Mouse (Mus musculus) forebrain, embryonic 12.5 days (tissue): ENCODE measurements around the gene Olfr763. TPM values are rescaled to one million over a fixed set of nuclear protein-coding genes. Genes with fewer than 3 reads are reported as not detected.
"Not testable (repeated sequence)": the region's sequence is repeated elsewhere in the genome, so short reads cannot be mapped to it uniquely, and the experiment has no call there.

Source experiments
- ATAC-seq: fragments of 200-750 bp; cut with Nextera tagmentation; 2 replicates; pipeline ENCODE4 v1.8.0; 2017; ENCODE audit warnings: moderate TSS enrichment; ENCODE audit not compliant: low FRiP score
- H3K27ac ChIP-seq: fragments of 300-500 bp; sonication (generic); 2 replicates; pipeline ENCODE4 v1.5.1; 2016; ENCODE audit warnings: mild to moderate bottlenecking
- H3K27me3 ChIP-seq: fragments of 300-500 bp; sonication (generic); 2 replicates; pipeline ENCODE4 v1.6.1; 2016; ENCODE audit warnings: mild to moderate bottlenecking
- H3K36me3 ChIP-seq: fragments of 300-500 bp; sonication (generic); replicated peaks from 2 replicates; pipeline ENCODE4 v1.6.1; 2016; ENCODE audit warnings: mild to moderate bottlenecking
- H3K4me1 ChIP-seq: fragments of 300-500 bp; sonication (generic); 2 replicates; pipeline ENCODE4 v1.6.1; 2016
- H3K4me2 ChIP-seq: fragments of 300-500 bp; sonication (generic); 2 replicates; pipeline ENCODE4 v1.6.1; 2016; ENCODE audit warnings: mild to moderate bottlenecking, moderate library complexity
- H3K4me3 ChIP-seq: fragments of 300-500 bp; sonication (generic); replicated peaks from 2 replicates; pipeline ENCODE4 v1.5.1; 2016; ENCODE audit warnings: mild to moderate bottlenecking
- H3K9ac ChIP-seq: fragments of 300-500 bp; sonication (generic); 2 replicates; pipeline ENCODE4 v1.6.1; 2016; ENCODE audit warnings: mild to moderate bottlenecking
- H3K9me3 ChIP-seq: fragments of 300-500 bp; sonication (generic); 2 replicates; pipeline ENCODE4 v1.6.1; 2016
- WGBS: fragments of 180-500 bp; shearing (Covaris S2); methylation state at CpG from one replicate; pipeline ENCODE4 v1.1.7; 2016; 5-methylcytosine and 5-hydroxymethylcytosine counted together
- polyA plus RNA-seq: library from polyadenylated mRNA; unstranded; fragments of >200 nt; fragmentation: Nextera tagmentation; extraction: Ambion mirVana; gene quantifications from 2 replicates; pipeline ENCODE4 v1.2.1, GENCODE M21; 2016

Gene Olfr763
- polyA plus RNA-seq, 1 experiment from 2014 or later, result not detected

- Histone ChIP-seq H3K27ac (no peak overlapping the region), H3K4me3 (no peak overlapping the region), H3K9me3 (no peaks in the 10 kb centered on the region), H3K27me3 (no peaks in the 10 kb centered on the region), H3K4me1 (no peaks in the 10 kb centered on the region), H3K9ac (no peak overlapping the region), H3K4me2 (no peak overlapping the region), H3K36me3 (no peaks in the 10 kb centered on the region)
- 90% methylated on average over 1 of the region's 1 CpGs for WGBS
- ATAC-seq, result no peak
Observed at GRCm38 (mm10) chr10:128995796-128996195, 14.8 kb upstream of the Olfr763 start.

DNA sequence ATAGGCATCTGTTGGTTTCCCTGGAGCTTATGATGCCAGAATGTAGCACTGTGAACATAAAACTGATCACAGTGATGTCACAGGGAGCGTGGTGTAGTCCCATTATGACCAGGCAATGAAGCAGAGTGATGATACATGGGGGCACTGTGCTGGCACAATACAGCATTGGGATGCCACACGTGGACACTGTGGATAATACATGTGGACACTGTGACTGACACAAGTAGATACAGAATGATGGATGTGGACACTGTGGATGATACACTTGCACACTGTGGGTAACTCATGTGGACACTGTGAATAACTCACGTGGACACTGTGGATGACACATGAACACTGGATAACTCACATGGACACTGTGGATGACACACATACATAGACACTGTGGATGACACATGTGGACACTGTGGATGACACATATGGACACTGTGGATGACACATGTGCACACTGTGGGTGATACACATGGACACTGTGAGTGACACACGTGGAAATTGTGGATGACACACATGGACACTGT lies 14.0 kb upstream of the Olfr763 start:
- Histone ChIP-seq H3K27ac (no peak overlapping the region), H3K4me3 (no peak overlapping the region), H3K36me3 (no peaks in the 10 kb centered on the region), H3K9me3 (no peaks in the 10 kb centered on the region), H3K27me3 (no peaks in the 10 kb centered on the region), H3K9ac (no peak overlapping the region), H3K4me1 (no peaks in the 10 kb centered on the region), H3K4me2 (no peak overlapping the region)
- no peak for ATAC-seq
- WGBS, result 83% methylated on average over 4 of the region's 4 CpGs

- Histone ChIP-seq H3K27me3 (no peaks in the 10 kb centered on the region), H3K4me1 (no peaks in the 10 kb centered on the region), H3K27ac (no peak overlapping the region), H3K4me2 (no peak overlapping the region), H3K9me3 (no peaks in the 10 kb centered on the region), H3K36me3 (no peaks in the 10 kb centered on the region), H3K4me3 (no peak overlapping the region), H3K9ac (no peak overlapping the region)
- no peak for ATAC-seq
- 71% methylated on average over 14 of the region's 14 CpGs for WGBS
Observed at GRCm38 (mm10) chr10:129004032-129004920, 6.3 kb upstream of the Olfr763 start.

- H3K36me3 ChIP-seq, H3K9ac ChIP-seq, ATAC-seq, H3K9me3 ChIP-seq, H3K4me3 ChIP-seq, H3K27ac ChIP-seq, H3K4me1 ChIP-seq, H3K4me2 ChIP-seq, H3K27me3 ChIP-seq: not testable (repeated sequence)
- WGBS, result 61% methylated on average over 2 of the region's 5 CpGs
Observed at GRCm38 (mm10) chr10:129011511-129011910, 920 bp downstream of the Olfr763 start.

DNA sequence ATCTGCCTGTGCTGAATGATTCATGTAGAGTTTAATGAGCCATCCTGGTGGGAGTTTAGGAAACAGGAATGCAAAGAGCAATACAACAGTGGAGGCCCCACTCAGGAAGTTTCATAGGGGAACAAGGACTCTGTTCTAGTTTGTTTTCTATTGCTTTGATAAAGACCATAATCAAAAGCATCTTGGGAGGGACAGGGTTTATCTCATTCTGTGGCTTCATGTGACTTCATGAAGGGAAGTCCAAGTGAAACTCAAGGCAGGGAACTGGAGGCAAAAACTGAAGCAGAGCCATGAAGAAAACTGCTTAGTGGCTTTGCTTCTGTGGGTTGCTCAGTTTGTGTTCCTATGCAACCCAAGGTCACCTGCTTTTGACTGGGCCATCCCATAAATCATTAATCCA lies 3.9 kb downstream of the Olfr763 start:
- no peak overlapping the region for H3K4me2 ChIP-seq
- ATAC-seq, result no peak

DNA sequence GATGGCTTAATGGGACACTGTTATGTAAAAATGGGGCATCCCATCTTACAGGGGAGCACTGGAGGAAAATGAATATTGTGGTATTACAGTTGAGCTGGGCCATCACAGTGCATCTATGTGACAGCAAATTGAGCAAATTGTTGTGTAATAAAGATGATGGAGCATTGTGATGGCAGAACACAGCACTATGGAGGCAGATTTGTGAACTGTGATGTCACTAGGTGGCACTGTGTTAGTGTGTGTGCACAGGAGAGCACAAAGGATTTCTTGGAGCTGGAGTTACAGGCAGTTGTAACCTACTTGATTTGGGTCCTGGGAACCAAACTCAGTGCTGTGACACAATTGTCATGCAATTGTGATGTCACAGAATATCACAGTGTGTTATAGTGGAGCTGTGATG lies 12.7 kb downstream of the Olfr763 start:
- H3K9ac ChIP-seq, result no peak overlapping the region
- no peaks in the 10 kb centered on the region for H3K9me3 ChIP-seq
- no peaks in the 10 kb centered on the region for H3K4me1 ChIP-seq
- no peaks in the 10 kb centered on the region for H3K36me3 ChIP-seq
- no peaks in the 10 kb centered on the region for H3K27me3 ChIP-seq
- H3K4me2 ChIP-seq, result no peak overlapping the region
- ATAC-seq, result peak; percentile 23; the same call in 1 of the 2 replicates
- no peak overlapping the region for H3K4me3 ChIP-seq
- no peak overlapping the region for H3K27ac ChIP-seq

More for the DNA sequence above, 3.9 kb downstream of the Olfr763 start:
- H3K27me3 ChIP-seq, result no peaks in the 10 kb centered on the region
- no peak overlapping the region for H3K27ac ChIP-seq
- no peaks in the 10 kb centered on the region for H3K9me3 ChIP-seq
- H3K4me1 ChIP-seq, result no peaks in the 10 kb centered on the region
- no peak overlapping the region for H3K4me3 ChIP-seq
- H3K9ac ChIP-seq, result no peak overlapping the region
- H3K36me3 ChIP-seq, result no peaks in the 10 kb centered on the region

GRCm38 (mm10) chr10:129026018-129026662 lies 15.5 kb downstream of the Olfr763 start:
- ATAC-seq, result peak; percentile 74

DNA sequence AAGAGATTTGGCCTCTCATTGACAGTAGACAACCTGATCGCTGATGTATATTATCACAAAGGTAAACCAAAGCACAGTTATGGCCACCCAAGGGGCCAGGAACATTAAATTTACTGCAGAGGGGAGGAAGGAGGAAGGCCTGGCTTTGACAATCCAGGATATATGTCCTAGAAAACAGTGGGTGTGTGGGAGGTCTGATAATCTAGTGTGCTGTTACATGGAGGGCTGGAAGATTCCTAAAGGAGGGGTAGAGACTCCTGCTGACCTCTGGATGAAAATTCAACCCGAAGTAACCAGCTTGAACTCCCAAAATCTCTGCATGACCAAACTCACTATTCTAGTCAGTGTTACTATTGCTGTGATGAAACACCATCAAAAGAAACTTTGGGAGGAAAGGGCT lies 17.8 kb downstream of the Olfr763 start:
- Histone ChIP-seq H3K4me3 (no peak overlapping the region), H3K4me1 (no peaks in the 10 kb centered on the region), H3K27me3 (no peaks in the 10 kb centered on the region), H3K9ac (no peak overlapping the region), H3K9me3 (no peaks in the 10 kb centered on the region), H3K27ac (no peak overlapping the region), H3K4me2 (no peak overlapping the region), H3K36me3 (no peaks in the 10 kb centered on the region)
- WGBS, result 88% methylated on average over 2 of the region's 2 CpGs
- no peak for ATAC-seq

More at GRCm38 (mm10) chr10:129026018-129026662, 15.5 kb downstream of the Olfr763 start:
- no peak overlapping the region for H3K27ac ChIP-seq
- H3K4me3 ChIP-seq, result no peak overlapping the region
- H3K4me1 ChIP-seq, result no peaks in the 10 kb centered on the region
- H3K4me2 ChIP-seq, result no peak overlapping the region
- H3K36me3 ChIP-seq, result no peaks in the 10 kb centered on the region
- H3K27me3 ChIP-seq, result no peaks in the 10 kb centered on the region
- 61% methylated on average over 3 of the region's 3 CpGs for WGBS
- no peak overlapping the region for H3K9ac ChIP-seq
- H3K9me3 ChIP-seq, result no peaks in the 10 kb centered on the region

GRCm38 (mm10) chr10:129039796-129040195 lies 29.2 kb downstream of the Olfr763 start, which contains the start of gene Olfr764-ps1:
Gene Olfr764-ps1, minus strand, starts transcription at chr10:129039896.
- H3K27ac ChIP-seq, result no peak within 1 kb of the TSS

DNA sequence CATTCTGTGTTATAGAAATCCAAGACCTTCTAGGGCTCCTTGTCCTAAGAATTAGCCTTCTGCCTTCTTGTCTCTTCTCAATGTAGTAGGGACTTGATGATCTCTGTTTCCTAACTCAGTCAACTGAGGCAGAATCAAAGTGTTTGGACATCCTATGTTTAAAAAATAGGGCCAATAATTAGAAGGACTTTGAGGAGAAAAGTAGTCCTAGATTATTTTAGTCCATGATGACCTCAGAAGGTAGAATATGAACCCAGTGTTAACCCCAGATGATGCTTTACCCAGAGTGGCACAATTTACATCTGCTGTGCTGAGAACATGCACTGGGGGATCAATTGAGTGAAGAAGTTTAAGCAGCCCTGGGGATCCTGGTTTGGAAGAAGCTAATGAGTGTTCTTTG lies 39.3 kb downstream of the Olfr763 start, which contains the start of gene Olfr765:
Gene Olfr765 (minus strand): TSS at position 101 of the 400 bp plus-strand sequence.
- H3K4me2 ChIP-seq, ATAC-seq, H3K9ac ChIP-seq, H3K4me3 ChIP-seq, H3K27me3 ChIP-seq, H3K27ac ChIP-seq, H3K4me1 ChIP-seq, H3K36me3 ChIP-seq, H3K9me3 ChIP-seq: not testable (repeated sequence)

More at GRCm38 (mm10) chr10:129039796-129040195, 29.2 kb downstream of the Olfr763 start, which contains the start of gene Olfr764-ps1:
- ATAC-seq, result no peak
- Histone ChIP-seq H3K27me3 (no peaks in the 10 kb centered on the region), H3K4me1 (no peaks in the 10 kb centered on the region), H3K9ac (no peak within 1 kb of the TSS), H3K4me2 (no peak within 1 kb of the TSS), H3K9me3 (no peaks in the 10 kb centered on the region), H3K36me3 (no peaks in the 10 kb centered on the region), H3K4me3 (no peak within 1 kb of the TSS)
- WGBS, result 79% methylated on average over 3 of the region's 3 CpGs
